Mouse (Mus musculus): ENCODE results near the gene Osbpl10.
"Not testable (repeated sequence)": the region's sequence is repeated elsewhere in the genome, so short reads cannot be mapped to it uniquely, and the experiment has no call there.

Gene Osbpl10

DNA sequence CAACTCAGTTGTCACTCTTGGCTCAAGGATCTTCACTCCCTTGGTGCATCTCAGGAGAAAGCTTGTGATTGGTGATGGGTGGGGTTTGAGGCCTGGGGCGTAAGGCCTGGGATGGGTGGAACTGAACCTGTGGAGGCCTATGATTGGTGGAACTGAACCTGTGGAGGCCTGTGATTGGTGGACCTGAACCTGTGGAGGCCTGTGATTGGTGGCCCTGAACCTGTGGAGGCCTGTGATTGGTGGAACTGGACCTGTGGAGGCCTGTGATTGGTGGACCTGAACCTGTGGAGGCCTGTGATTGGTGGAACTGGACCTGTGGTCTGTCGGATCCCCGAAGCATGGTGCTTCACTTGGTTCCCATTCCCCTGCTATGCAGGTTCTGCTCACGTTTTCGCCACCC, 7.4 kb downstream of the Osbpl10 start:
- DNase-seq, result no peak

DNA sequence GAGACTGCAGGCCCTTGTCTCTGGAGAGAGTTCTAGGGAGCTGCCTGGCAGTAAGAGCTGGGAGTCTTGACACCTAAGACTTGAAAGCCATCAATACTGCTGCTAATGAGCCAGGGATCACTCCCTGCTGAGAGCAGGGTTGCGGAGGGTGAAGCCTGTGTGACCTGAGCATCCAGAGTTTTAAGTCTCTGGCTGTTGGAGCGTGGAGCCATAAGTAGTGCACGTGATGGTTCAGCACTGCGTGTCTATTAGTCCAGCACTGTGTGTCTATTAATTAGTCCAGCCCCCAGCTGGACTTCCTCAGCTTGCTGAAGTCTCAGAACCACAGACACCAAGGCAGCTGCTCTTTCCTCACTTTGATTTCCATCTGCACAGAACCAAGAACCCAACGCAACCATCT, 8.0 kb downstream of the Osbpl10 start:
- no peak for DNase-seq

DNA sequence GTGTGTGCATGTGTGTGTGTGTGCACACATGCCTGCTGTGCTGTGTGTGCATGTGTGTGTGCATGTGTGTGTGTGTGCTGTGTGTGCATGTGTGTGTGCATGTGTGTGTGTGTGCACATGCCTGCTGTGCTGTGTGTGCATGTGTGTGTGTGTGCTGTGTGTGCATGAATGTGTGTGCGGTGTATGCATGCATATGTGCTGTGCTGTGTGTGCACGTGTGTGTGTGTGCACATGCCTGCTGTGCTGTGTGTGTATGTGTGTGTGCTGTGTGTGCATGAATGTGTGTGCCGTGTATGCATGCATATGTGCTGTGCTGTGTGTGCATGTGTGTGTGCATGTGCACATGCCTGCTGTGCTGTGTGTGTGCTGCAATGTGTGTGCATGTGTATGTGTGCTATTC, 9.7 kb downstream of the Osbpl10 start:
- no peak for DNase-seq

DNA sequence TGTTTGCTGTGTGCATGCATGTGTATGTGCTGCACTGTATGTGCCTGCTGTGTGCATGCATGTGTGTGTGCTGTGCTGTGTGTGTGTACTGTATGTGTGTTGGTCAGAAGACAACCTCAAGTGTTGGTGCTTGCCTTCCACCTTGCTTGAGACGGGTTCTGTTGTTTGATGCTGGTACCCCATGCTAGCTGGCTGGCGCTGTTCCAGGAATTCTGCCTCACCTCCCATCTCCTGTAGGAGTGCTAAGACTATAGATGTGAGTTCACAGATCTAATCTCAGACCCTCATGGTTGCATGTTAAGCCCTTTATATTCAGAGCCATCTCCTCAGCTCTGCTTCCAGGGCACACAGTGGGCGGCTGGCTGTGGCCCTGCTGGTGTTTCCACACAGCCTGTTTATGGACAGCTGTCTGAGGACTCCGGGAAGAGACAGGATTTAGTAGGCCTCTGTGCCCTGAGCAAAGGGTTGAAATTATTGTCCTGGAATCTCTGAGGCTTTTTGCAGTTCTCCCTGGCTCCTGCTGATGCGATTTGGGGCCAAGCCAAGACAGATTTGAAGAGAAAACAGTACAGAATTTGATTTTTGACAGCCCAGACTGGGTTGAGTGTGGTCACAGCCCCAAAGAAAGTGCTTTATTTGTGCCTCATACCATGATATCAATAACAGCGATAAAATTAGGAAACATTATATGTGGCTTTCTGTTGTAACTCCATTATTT, 10.4 kb downstream of the Osbpl10 start:
- DNase-seq, result no peak

DNA sequence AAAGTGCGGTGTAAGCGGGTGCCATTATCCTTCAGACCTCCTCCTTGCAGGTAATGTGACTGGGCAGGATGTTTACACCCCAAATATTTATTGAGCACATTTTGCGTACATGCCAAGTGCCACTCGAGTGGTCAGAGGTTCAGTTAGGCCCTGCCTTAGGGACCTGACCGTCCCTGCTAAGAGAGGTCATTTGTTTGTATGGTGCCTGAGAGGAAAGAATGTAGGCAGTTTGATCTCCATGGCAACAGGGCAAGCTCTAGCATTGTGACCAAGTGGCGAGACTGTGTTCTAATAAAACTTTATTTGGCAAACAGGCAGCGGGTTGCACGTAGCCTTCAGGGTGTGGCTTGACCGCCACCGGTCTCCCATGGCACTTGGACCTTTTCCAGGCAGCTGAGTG, 12.1 kb downstream of the Osbpl10 start:
- peak; percentile 82 to 90 for DNase-seq

DNA sequence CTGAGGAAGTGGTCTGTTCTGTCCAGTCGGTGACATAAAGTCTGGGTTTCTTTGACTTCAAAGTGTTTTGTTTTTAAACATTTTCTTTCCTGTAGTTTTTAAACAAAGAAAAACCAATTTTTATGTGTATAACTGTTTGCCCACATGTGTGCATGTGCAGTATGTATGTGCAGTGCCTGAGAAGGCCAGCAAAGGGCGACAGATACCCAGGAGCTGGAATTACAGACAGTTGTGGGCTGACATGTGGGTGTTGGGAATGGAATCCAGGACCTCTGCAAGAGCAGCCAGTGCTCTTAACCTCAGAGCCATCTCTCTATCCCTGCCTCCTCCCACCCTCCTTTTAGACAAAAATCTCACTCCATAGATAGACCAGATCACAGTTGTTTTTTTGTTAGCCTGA, 14.2 kb downstream of the Osbpl10 start:
- DNase-seq, result no peak

DNA sequence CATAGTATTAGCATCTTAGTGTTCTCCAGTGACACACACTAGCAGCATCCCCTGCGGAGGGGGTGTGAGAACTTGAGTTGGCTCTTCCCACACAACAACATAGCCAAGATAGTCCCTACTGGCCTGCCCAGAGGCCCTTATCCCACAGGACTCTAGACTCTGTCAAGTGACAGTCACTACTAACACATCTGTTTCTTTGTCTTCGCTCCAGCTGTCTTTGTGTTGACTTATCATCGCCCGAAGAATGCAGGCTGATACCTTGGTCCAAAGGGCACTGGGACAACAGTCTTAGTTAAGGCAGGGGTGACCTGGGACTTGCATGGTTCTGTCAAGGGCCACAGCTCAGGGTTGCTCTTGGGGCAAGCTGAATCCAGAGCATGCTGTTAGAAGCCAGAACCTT, 16.9 kb downstream of the Osbpl10 start:
- DNase-seq, result no peak

DNA sequence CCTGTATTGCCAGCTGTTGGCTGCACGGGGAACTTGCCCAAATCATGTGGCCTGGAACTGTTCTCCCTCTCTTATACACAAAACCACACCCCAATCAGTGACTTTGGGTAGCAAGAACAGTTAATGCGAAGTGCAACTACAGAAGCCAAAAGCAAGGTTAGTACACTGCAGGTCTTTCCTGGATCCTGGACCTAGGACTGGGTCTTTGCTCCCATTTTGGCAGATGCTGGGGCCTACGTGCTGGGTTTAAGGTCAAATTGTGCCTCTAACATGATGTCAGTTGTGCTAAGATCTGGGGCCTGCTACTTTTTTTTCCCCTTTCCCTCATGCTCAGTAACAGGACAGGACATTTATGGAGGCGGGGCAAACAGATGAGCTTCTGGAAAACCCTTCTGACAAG, 17.3 kb downstream of the Osbpl10 start:
- DNase-seq, result no peak

DNA sequence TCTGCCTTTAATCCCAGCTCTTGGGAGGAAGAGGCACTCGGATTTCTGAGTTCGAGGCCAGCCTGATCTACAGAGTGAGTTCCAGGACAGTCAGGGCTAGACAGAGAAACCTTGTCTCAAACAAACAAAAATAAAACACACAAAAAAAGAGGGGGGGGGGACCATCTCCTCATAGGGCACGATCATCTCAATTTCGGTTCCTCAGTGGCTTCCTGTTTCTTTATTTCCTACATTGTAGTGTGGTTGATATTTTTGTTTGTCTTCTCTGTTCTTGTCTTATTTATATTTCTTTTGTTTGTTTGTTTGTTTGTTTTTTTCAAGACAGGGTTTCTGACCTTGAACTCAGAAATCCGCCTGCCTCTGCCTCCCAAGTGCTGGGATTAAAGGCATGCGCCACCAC, 18.1 kb downstream of the Osbpl10 start:
- DNase-seq, result no peak

DNA sequence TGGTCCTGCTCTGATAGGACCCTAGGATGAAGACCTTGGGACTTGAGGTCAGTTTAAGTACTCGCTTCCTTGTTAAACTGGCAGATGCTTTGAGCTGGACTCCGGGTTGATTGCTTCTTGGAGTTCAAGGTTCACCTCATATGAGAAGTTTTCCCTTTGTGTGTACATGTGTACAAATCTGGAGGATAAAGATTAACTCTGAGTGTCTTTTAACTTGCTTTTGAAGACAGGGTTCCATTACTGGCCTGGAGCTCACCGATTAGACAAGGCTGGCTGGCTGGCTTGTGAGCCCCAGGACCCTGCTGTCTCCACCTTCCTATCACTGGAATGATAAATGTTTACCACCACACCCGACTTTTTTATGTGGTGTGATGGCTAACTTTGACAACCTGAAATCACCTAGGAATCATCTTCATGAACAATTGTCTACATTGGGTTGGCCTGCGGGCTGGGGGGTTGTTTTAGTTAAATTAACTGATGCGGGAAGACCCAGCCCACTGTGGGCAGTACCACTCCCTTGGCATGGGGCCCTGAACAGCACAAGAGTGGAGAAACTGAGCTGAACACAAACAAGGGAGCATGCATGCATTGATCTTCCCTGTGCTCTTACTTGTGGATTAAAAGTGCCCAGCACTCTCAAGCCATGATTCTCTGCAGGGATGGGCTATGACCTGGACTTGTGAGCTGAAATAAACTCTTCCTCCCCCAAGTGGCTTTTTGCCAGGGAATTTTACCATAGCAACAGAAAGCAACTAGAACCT, 20.8 kb downstream of the Osbpl10 start:
- DNase-seq, result no peak

DNA sequence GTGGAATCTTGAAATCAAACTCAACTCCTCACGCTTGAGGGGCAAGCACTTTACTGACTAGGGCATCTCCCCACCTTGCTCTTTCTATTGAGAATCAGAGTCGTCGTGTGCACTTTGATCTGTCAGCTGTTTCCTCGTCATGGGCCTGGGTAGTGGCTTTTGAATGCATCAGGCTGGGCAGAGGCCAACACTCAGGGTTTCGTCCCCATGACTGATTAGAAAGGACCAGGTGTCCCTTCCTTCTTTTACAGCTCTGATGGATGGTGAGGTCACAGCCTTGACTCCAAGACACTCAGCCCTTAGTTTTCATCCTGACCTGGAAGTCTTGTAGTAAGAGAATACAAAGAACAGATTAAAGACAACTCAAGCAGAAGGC, 21.4 kb downstream of the Osbpl10 start:
- no peak for DNase-seq

DNA sequence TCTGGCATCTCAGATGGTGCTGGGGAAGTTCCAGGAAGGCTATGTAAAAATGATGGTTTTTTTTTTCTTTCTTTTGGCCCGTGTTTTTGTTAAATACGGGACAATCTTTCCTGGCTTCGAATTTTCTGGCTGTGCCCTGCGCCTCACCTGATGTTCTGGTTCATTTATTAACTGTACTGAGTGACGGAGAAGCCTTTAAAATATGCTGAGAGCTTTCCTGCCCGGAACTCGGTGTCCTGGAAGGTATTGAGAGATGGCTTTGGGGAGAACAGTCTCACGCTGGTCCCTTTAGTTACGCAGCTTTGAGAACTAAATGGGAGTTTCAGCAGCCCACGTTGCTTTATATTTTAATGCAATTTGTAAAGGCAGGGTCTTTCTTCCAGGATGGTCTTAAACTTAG, 27.1 kb downstream of the Osbpl10 start:
- no peak for DNase-seq

DNA sequence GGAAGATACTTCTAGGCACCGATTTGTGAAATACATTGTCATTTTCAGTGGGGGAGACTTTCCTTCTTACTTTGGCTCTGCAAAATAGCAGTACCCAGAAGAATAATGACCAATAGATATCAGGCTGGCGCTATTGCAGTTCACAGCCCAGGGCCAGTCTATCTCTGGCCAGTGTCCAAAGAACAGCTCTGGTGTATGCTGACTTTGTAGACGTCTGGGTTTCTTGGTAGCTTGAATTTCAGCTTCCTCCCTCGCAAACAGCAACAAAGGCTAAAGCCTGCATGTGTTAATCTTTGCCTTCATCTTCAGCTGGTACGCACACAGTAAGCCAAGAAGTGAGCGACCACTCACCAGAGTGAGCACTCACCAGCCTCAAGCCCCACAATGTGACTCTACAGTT, 29.4 kb downstream of the Osbpl10 start:
- no peak for DNase-seq

DNA sequence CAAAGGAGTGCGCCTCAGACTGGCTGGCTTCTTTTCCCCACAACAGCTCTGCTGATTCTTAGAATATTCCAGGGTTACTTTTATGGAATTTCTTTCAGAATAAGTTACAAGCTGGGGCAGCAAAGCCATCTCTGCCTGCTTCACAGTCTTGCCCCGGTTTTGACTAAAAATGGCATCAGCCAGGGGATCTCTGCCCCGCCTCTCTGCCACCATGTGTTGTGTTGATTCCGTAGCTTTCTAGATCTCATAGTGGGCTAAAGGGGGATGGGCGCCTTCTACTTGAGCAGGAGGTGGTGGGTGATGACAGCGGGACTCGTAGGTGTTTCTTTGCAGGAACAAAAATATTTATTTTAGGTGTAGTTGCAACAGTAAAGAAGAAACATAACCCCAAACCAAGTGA, 29.8 kb downstream of the Osbpl10 start:
- no peak for DNase-seq

DNA sequence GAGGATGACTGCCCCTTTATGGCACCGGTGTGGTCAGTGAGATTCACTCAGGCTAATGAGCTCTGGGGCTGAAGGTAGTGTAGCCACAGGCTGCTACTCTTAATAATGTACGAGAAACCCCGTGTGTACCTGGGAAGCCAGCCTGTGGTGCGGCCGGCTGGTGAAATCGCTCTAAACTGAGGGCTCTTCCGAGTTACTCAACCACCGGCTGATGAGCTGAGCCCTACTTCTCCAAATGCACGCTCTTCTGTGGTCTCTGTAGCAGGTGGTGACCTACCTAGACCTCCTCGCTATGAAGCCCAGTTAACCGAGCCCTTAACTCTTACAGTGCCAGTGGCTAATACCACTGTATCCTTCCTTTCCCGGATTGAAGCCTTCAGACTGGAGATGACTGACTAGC, 34.0 kb downstream of the Osbpl10 start:
- DNase-seq, result no peak

DNA sequence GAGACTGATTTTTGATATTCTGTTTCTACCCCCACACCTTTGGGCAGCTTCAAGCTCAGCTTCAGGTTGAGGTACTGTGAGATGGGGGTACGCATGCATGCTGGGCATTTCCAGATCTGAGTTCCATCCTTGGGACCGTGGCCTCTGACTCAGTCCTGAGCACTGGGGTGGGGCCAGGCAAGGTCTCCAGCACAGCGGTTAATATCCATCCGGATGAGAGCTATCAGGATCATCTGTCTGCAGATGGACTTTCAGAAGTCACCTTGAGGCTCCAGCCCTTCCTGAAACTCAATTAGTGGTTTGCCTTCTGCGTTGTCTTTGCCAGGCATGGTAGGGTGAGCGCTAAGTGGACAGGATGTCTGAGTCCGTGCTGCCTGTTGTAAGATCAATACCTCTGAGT, 41.8 kb downstream of the Osbpl10 start:
- DNase-seq, result no peak

DNA sequence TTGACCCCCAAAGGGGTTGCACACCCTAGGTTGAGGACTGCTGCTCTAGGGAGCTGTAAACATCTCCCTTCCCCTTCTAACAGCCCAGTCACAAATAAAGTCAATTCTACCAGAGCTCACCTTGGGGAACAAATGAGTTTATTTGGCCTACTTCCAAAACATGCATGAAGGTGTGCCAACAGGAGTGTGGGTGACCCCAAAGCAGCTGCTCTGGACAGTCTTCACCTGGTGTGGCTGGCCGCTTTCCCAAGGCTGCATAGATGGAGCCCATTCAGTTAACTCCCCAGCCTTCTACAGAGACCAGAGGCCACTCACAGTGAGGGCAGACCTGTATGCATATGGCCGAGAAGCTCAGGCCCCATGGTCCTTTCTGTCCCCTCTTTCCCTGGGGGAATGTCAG, 43.0 kb downstream of the Osbpl10 start:
- no peak for DNase-seq

DNA sequence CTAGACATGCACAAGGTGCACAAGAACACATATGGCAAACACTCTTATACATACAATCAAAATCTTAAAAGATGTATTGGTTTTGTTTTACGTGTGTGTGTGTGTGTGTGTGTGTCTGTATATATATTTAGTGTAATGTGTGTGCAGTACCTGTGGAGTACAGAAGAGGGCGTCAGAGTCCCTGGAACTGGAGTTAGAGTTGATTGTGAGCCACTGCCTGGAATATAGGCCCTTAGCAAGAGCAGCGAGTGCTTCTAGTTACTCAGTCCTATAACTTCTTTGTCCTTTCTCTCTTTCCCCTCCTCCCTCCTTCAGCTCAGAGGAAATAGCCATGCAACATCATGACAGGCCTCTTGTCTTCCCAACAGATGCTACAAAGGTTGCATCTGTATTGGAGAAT, 44.8 kb downstream of the Osbpl10 start:
- no peak for DNase-seq

DNA sequence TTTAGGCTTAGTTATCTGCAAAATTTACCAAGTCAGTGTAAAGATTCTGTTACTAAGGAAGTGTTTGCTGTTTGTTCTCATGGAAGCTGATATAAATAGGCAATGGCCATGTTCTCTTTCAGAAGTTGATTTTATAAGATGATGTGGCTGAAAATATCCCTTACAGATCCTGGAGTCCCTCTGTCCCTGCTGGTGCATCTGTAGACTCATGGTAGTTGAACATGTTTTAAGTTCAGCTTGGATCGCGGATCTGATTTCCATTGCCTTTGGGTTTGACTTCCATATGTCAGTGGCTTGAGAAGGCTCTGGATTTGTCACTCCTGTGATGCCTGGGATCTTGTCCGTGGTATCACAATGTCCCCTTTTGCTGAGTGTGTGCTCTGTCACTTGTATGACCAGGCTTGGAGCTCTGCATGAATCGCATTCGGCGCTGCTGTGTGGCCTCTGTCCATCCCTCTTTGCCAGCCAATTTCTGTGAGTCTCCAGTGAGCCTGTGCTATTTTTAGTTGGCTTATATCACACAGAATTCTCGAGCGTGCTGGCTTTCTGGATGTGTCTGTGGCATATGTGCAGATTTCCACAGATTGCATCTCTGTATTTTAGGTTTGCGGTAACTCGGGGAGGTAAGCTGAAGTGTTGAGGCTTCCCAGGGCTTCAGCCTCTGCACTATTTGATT, 45.5 kb downstream of the Osbpl10 start:
- no peak for DNase-seq

DNA sequence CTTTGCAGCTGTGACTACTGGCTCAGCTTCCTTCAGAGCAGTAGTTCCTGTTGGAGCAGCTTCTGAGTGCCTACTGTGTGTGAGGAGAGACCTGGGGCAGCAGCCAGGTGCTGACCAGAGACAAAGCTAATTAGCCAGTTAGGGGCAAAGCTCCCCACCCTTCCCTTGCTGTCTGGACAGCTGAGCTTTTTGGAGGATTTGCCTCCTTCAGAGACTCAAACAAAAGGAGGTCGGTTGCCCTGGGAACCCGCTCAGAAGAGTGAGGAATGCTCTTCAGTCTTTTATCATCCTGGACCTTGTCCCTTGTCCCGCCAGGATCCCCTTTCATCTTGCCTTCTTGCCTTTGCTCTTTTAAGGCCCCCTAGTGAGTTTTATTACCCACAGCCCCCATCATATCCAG, 50.9 kb downstream of the Osbpl10 start:
- no peak for DNase-seq

DNA sequence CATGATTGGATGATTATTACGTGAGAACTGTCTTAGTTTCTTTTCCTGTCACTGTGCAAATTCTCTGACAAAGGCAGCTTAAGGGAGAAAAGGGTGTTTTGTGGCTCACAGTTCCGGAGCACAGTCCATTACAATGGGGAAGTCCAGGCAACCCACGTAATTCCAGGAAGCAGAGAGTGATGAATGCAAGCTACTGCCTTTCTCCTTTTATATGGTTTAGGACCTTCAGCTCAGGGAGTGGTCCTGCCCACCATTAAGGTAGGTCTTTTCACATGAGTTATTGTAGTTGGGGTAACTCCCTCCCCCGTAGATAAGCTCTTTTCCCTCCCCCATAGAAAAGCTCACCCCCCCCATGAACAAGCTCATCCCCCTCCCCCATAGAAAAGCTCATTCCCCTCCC, 52.2 kb downstream of the Osbpl10 start:
- no peak for DNase-seq

DNA sequence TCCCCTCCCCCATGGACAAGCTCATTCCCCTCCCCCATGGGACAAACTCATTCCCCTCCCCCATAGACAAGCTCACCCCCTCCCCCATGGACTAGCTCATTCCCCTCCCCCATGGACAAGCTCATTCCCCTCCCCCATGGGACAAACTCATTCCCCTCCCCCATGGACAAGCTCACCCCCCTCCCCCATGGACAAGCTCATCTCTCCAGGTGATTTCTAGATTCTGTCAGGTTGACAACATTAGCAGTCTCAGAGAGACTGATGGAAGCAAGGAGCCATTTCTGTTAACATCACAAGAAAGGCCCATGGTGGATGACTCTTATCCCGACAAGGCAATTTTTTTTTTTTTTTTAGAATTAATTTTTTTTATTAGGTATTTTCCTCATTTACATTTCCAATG, 52.7 kb downstream of the Osbpl10 start:
- not testable (repeated sequence) for DNase-seq

DNA sequence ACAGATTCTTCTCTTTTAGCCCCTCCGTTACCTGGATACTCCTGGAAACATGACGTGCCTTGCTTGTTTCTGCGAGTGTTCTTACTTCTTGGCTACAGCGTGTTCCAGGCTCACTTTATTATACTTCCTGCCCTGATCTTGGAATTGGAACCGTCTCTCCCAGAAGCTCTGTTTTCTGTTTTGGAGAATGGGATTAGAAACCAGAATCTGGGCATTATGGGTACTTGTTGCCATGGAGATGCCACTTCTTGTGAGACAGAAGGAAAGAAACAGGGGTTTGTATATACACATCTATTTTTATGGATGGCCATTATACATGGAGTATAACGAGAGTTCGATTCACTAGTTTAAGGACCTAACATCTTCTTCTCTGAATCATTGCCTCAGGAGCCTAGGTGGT, 54.4 kb downstream of the Osbpl10 start:
- no peak for DNase-seq

DNA sequence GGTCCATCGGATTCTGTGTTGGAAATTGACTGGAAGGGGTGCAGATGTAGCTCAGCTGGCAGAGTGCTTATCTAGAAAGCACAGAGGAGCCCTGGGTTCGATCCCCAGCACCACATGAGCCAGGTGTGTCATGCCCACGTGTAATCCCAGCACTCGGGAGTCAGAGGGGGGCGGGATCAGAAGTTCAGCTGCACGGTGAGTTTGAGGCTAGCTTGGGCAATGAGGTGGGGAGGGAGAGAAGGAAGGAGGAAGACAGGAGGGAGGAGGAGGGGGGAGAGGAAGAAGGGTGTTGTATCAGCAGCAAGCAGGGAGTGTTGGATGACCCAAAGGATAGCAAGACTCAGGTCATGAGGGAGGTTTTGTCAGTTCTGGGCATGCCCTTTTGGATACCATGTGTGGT, 55.9 kb downstream of the Osbpl10 start:
- no peak for DNase-seq
